Mouse (Mus musculus) cerebellum, adult 2 months (tissue): Measurements from ENCODE around the gene Map1b.

Experiments
- CTCF ChIP-seq: fragments of 200-500 bp; IDR thresholded peaks from 2 replicates; pipeline ENCODE4 v1.5.1; 2011; ENCODE audit warnings: low read depth, mild to moderate bottlenecking, control low read depth, low read length, moderate library complexity, borderline replicate concordance; ENCODE audit not compliant: insufficient read depth
- POLR2A ChIP-seq: fragments of 200-500 bp; IDR thresholded peaks from 2 replicates; pipeline ENCODE4 v1.6.1; 2011; ENCODE audit warnings: low read length, control low read depth, borderline replicate concordance; ENCODE audit not compliant: insufficient read depth

DNA sequence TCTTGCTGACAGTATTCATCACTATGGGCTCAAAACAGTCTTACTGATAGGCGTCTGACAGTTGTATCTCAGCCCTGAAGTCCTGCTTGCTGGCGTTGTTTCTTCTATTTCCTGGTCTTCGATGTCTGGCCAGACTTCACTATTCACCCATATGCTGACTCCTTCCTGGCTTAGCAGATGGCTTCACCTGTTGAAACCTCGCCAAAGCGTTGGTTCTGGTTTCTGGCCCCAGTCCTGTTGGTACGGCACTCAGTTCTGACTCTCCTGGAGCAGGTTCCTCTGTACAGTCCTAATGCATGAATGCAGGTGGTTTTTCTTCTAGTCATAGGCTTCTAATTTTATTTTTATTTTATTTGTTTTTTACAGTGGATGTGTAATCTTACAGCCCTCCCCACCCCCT is 38.1 kb upstream of the Map1b start:
- TF ChIP-seq CTCF (no peak), POLR2A (no peak)
